Mouse (Mus musculus): ENCODE data around the gene Mphosph10.
A peak's percentile ranks its signal among the peaks of the same experiment; 100 is the strongest.

The Mphosph10 gene

GRCm38 (mm10) chr7:64392122-64392818, at the start of gene Mphosph10, which contains the start of gene Mcee:
Gene Mphosph10, minus strand, starts transcription at chr7:64392268.
Gene Mcee, plus strand, starts transcription at chr7:64392607.
- peak; percentile 97 for DNase-seq

GRCm38 (mm10) chr7:64440519-64440918, 48.5 kb upstream of the Mphosph10 start:
- DNase-seq, result no peak

GRCm38 (mm10) chr7:64439595-64440518, 47.8 kb upstream of the Mphosph10 start:
- no peak for DNase-seq

- no peak for DNase-seq
Observed at GRCm38 (mm10) chr7:64424861-64425260, 32.8 kb upstream of the Mphosph10 start.

GRCm38 (mm10) chr7:64403989-64404388, 11.9 kb upstream of the Mphosph10 start:
- no peak for DNase-seq

GRCm38 (mm10) chr7:64402452-64402851, 10.4 kb upstream of the Mphosph10 start:
- no peak for DNase-seq

GRCm38 (mm10) chr7:64400725-64401124, 8.7 kb upstream of the Mphosph10 start:
- no peak for DNase-seq

- no peak for DNase-seq
Observed at GRCm38 (mm10) chr7:64392819-64393151, 717 bp upstream of the Mphosph10 start.

- DNase-seq, result peak; percentile 23
Observed at GRCm38 (mm10) chr7:64391479-64391878, 589 bp downstream of the Mphosph10 start.

GRCm38 (mm10) chr7:64373830-64374562, 18.1 kb downstream of the Mphosph10 start, which contains the start of gene Fan1:
Gene Fan1, minus strand, starts transcription at chr7:64374095.
- DNase-seq, result peak; percentile 85

GRCm38 (mm10) chr7:64373147-64373829, 18.8 kb downstream of the Mphosph10 start:
- no peak for DNase-seq

GRCm38 (mm10) chr7:64371940-64372878, 19.9 kb downstream of the Mphosph10 start:
- no peak for DNase-seq

- DNase-seq, result no peak
Observed at GRCm38 (mm10) chr7:64369841-64370240, 22.2 kb downstream of the Mphosph10 start.

- no peak for DNase-seq
Observed at GRCm38 (mm10) chr7:64365863-64366262, 26.2 kb downstream of the Mphosph10 start.

- no peak for DNase-seq
Observed at GRCm38 (mm10) chr7:64360586-64360945, 31.5 kb downstream of the Mphosph10 start.

- DNase-seq, result no peak
Observed at GRCm38 (mm10) chr7:64359943-64360585, 32.0 kb downstream of the Mphosph10 start.

- DNase-seq, result no peak
Observed at GRCm38 (mm10) chr7:64358666-64359065, 33.4 kb downstream of the Mphosph10 start.

GRCm38 (mm10) chr7:64357405-64357804, 34.7 kb downstream of the Mphosph10 start:
- peak; percentile 62 for DNase-seq

- no peak for DNase-seq
Observed at GRCm38 (mm10) chr7:64356661-64357060, 35.4 kb downstream of the Mphosph10 start.

GRCm38 (mm10) chr7:64354206-64354605, 37.9 kb downstream of the Mphosph10 start:
- peak; percentile 28 for DNase-seq

GRCm38 (mm10) chr7:64351087-64351486, 41.0 kb downstream of the Mphosph10 start:
- DNase-seq, result peak; percentile 65

Measured in kidney, adult 11 months (tissue).